Mouse (Mus musculus) limb, embryonic 14.5 days (tissue): ENCODE data around the gene Gm17409. TPM values are rescaled to one million over a fixed set of nuclear protein-coding genes. Genes with fewer than 3 reads are reported as not detected.

Experiments used
- ATAC-seq: fragments of 200-750 bp; cut with Nextera tagmentation; 2 replicates; pipeline ENCODE4 v1.8.0; 2017; ENCODE audit warnings: low read depth, moderate number of reproducible peaks, moderate TSS enrichment; ENCODE audit not compliant: low FRiP score
- DNase-seq: peaks from one replicate; pipeline ENCODE4 v3.0.0-alpha.2; 2015; ENCODE audit warnings: low spot score
- H3K27ac ChIP-seq: fragments of 300-500 bp; sonication (generic); replicated peaks from 2 replicates; pipeline ENCODE4 v1.5.1; 2014; ENCODE audit warnings: low read depth, mild to moderate bottlenecking, low read length, moderate library complexity, mixed read lengths
- H3K27me3 ChIP-seq: fragments of 300-500 bp; sonication (generic); 2 replicates; pipeline ENCODE4 v1.6.1; 2014; ENCODE audit warnings: low read length, mixed read lengths; ENCODE audit not compliant: control insufficient read depth, insufficient read depth
- H3K36me3 ChIP-seq: fragments of 300-500 bp; sonication (generic); 2 replicates; pipeline ENCODE4 v1.6.1; 2014; ENCODE audit warnings: mild to moderate bottlenecking, low read length, moderate library complexity, mixed read lengths; ENCODE audit not compliant: control insufficient read depth, insufficient read depth
- H3K4me1 ChIP-seq: fragments of 300-500 bp; sonication (generic); 2 replicates; pipeline ENCODE4 v1.6.1; 2014; ENCODE audit warnings: antibody characterized with exemption, low read length, mixed read lengths; ENCODE audit not compliant: control insufficient read depth, insufficient read depth
- H3K4me2 ChIP-seq: fragments of 300-500 bp; sonication (generic); replicated peaks from 2 replicates; pipeline ENCODE4 v1.6.1; 2014; ENCODE audit warnings: low read depth, mild to moderate bottlenecking, low read length, moderate library complexity; ENCODE audit not compliant: severe bottlenecking
- H3K4me3 ChIP-seq: fragments of 300-500 bp; sonication (generic); replicated peaks from 2 replicates; pipeline ENCODE4 v1.5.1; 2014; ENCODE audit warnings: low read length
- H3K9ac ChIP-seq: fragments of 300-500 bp; sonication (generic); 2 replicates; pipeline ENCODE4 v1.6.1; 2014; ENCODE audit warnings: mild to moderate bottlenecking, low read depth, low read length, moderate library complexity; ENCODE audit not compliant: severe bottlenecking
- H3K9me3 ChIP-seq: fragments of 300-500 bp; sonication (generic); 2 replicates; pipeline ENCODE4 v1.6.1; 2016; ENCODE audit warnings: low read length; ENCODE audit not compliant: control insufficient read depth
- POLR2A ChIP-seq: fragments of 200-500 bp; IDR thresholded peaks from 2 replicates; pipeline ENCODE4 v1.8.0; 2012; ENCODE audit warnings: inconsistent platforms, mild to moderate bottlenecking, moderate library complexity, borderline replicate concordance; ENCODE audit not compliant: insufficient read depth, insufficient read length; ENCODE audit errors: extremely low read depth
- WGBS: fragments of 180-500 bp; shearing (Covaris S2); extraction: QIAGEN DNeasy Blood & Tissue Kit; methylation state at CpG from one replicate; pipeline ENCODE4 v1.1.7; 2014; 5-methylcytosine and 5-hydroxymethylcytosine counted together
- polyA plus RNA-seq, 2 experiments: library from polyadenylated mRNA; depleted of rRNA in 1 of 2; stranded (reverse) in 1 of 2; unstranded in 1 of 2; fragments of >200 nt; fragmentation: Nextera tagmentation in 1 of 2; extraction: Ambion mirVana in 1 of 2; gene quantifications; 2 replicates each; pipeline versions ENCODE4 v1.2.1 to v1.2.3; 2012 to 2014

Gm17409 gene
- not detected in 2 replicates for polyA plus RNA-seq (2012; rRNA removed)
- polyA plus RNA-seq (2014; fragmentation: Nextera tagmentation; extraction: Ambion mirVana): not detected in 2 replicates

- Histone ChIP-seq H3K4me3 (no peak within 1 kb of the TSS), H3K36me3 (peaks cover 65% of the 10 kb centered on the region), H3K27me3 (no peaks in the 10 kb centered on the region), H3K9ac (no peak within 1 kb of the TSS), H3K27ac (no peak within 1 kb of the TSS), H3K9me3 (no peaks in the 10 kb centered on the region), H3K4me1 (no peaks in the 10 kb centered on the region), H3K4me2 (no peak within 1 kb of the TSS)
- 91% methylated on average over 7 of the region's 7 CpGs for WGBS
- no peak for TF ChIP-seq POLR2A
- ATAC-seq: no peak
- no peak for DNase-seq
Measured at GRCm38 (mm10) chr2:58469816-58470215, at the start of gene Gm17409. Gm17409 (plus strand) TSS chr2:58470116.

GRCm38 (mm10) chr2:58423319-58423718 is 46.6 kb upstream of the Gm17409 start:
- H3K9me3 ChIP-seq: no peaks in the 10 kb centered on the region
- WGBS: 82% methylated on average over 5 of the region's 5 CpGs
- no peaks in the 10 kb centered on the region for H3K27me3 ChIP-seq
- DNase-seq (no peak), ATAC-seq (no peak)
- no peak overlapping the region for H3K4me3 ChIP-seq
- TF ChIP-seq POLR2A: no peak
- H3K9ac ChIP-seq: no peak overlapping the region
- no peak overlapping the region for H3K4me2 ChIP-seq
- no peak overlapping the region for H3K27ac ChIP-seq
- no peaks in the 10 kb centered on the region for H3K4me1 ChIP-seq
- H3K36me3 ChIP-seq: no peaks in the 10 kb centered on the region; the same call in 1 of the 2 replicates

DNA sequence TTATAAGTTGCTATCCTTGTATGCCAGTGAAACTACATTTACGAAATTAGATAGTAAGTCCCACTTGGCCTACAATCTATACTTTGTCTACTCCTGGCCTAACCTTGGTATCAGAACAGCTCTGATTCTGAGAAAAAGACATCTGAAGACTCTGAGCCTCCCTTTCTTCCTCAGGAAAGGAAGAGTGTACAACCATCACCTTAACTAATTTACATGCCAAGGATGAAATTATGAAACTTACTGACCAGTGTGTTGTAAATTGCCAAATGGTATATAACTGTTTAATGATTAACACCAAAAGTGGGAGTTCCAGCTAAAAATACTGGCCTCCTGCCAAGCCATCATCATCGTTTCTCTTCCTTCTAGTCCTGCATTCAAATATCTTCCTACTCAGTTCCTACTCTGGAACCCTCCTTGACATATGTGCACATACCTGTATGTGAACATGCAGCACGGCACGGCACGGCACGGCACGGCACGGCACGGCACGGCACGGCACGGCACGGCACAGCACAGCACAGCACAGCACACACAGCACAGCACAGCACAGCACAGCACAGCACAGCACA is 44.4 kb upstream of the Gm17409 start:
- no peaks in the 10 kb centered on the region for H3K27me3 ChIP-seq
- no peaks in the 10 kb centered on the region for H3K4me1 ChIP-seq
- ATAC-seq (no peak), DNase-seq (no peak)
- H3K4me2 ChIP-seq: no peak overlapping the region
- H3K4me3 ChIP-seq: no peak overlapping the region
- H3K27ac ChIP-seq: no peak overlapping the region
- H3K36me3 ChIP-seq: no peaks in the 10 kb centered on the region
- no peak overlapping the region for H3K9ac ChIP-seq
- no peaks in the 10 kb centered on the region for H3K9me3 ChIP-seq
- WGBS: 96% methylated on average over 13 of the region's 13 CpGs
- no peak for TF ChIP-seq POLR2A

DNA sequence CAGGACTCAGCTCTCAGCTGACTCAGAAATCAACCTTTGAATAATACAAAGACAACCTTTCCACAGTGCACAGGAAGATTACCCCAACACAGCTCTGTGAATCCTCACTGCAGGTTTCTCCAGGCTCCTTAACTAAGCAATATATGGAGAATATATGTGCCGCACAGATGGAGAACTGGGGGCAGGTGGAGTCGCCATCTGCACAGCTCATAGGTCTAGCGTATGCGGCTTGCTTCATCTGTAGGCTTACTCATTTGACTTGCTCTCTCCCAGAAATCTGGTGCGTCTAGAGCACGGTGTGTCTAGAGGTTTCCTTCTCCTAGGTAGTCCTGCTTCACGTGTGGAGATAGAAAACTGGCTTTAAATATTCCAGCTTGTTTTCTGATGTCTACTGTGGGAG is 37.7 kb upstream of the Gm17409 start:
- Histone ChIP-seq H3K4me3 (no peak overlapping the region), H3K27ac (no peak overlapping the region), H3K9me3 (no peaks in the 10 kb centered on the region), H3K4me1 (peaks cover 7% of the 10 kb centered on the region; the same call in 1 of the 2 replicates), H3K4me2 (no peak overlapping the region), H3K36me3 (no peaks in the 10 kb centered on the region), H3K27me3 (no peaks in the 10 kb centered on the region), H3K9ac (no peak overlapping the region)
- WGBS: 91% methylated on average over 7 of the region's 7 CpGs
- no peak for TF ChIP-seq POLR2A
- DNase-seq (no peak), ATAC-seq (no peak)

GRCm38 (mm10) chr2:58433317-58433716 is 36.6 kb upstream of the Gm17409 start:
- no peak for TF ChIP-seq POLR2A
- WGBS: 83% methylated on average over 2 of the region's 2 CpGs
- Histone ChIP-seq H3K4me3 (no peak overlapping the region), H3K9ac (no peak overlapping the region), H3K36me3 (no peaks in the 10 kb centered on the region), H3K9me3 (no peaks in the 10 kb centered on the region), H3K27me3 (no peaks in the 10 kb centered on the region), H3K4me2 (no peak overlapping the region), H3K27ac (no peak overlapping the region), H3K4me1 (peaks cover 7% of the 10 kb centered on the region; the same call in 1 of the 2 replicates)
- DNase-seq: no peak
- ATAC-seq: no peak
